ENCODE assay signal across 8 mouse cellular contexts in genomic region chr16:32114968-32115695, GRCm38 (mm10). TPM values are rescaled to one million over a fixed set of nuclear protein-coding genes. Genes with fewer than 3 reads are reported as not detected.
DNase-seq lines count a peak whose midpoint lies in the region; ATAC-seq and TF ChIP-seq lines count a peak whose summit lies in the region.

No protein-coding gene starts in this region.

- H3K4me1 ChIP-seq in forebrain, embryonic 11.5 days (replicated peaks; ENCODE audit: control insufficient read depth, insufficient read depth, low read length), result no peaks in the 10 kb centered on the region; the same call in 1 of the 2 replicates
- H3K4me1 ChIP-seq in lung, adult 2 months (ENCODE audit: control insufficient read depth, insufficient read depth, low read length), result peaks cover 3% of the 10 kb centered on the region; the same call in 1 of the 2 replicates

- H3K36me3 ChIP-seq in forebrain, embryonic 11.5 days (ENCODE audit: control insufficient read depth, insufficient read depth, low read length), result no peaks in the 10 kb centered on the region

- intact Hi-C loops in heart, postnatal 10 days (cut with DNase I), result loop anchor here (2.0 to 5.0 kb wide), 3 partner anchors 50 to 342 kb away; partner anchors contain the start of gene Nrros

- H3K4me2 ChIP-seq in forebrain, embryonic 11.5 days (ENCODE audit: low read depth, low read length, severe bottlenecking), result no peak overlapping the region

- no peaks in the 10 kb centered on the region for H3K9me3 ChIP-seq in forebrain, embryonic 11.5 days (ENCODE audit: control insufficient read depth, low read length)

- peak; percentile 77 for DNase-seq in ES-CJ7 (ENCODE audit: low read depth, low spot score)
- DNase-seq in brain, embryonic 18.5 days (ENCODE audit: low read depth, low spot score), result peak; percentile 28
- DNase-seq in forebrain, embryonic 11.5 days (ENCODE audit: low spot score), result peak; percentile 89
- DNase-seq in heart, postnatal 10 days, result peak; percentile 87 to 93
- DNase-seq in layer of hippocampus, adult 18-20 months (ENCODE audit: low spot score in 2 of 2), result peak; percentile 45 to 88
- DNase-seq in lung, adult 2 months, result peak; percentile 85
- peak; percentile 81 for DNase-seq in retina, postnatal 1 day
- peak; percentile 78 for DNase-seq in urinary bladder, adult 2 months (ENCODE audit: low spot score)

- H3K9ac ChIP-seq in forebrain, embryonic 11.5 days (ENCODE audit: low read length), result no peak overlapping the region

- H3K4me3 ChIP-seq in forebrain, embryonic 11.5 days (ENCODE audit: low read depth, low read length), result no peak overlapping the region
- H3K4me3 ChIP-seq in lung, adult 2 months (replicated peaks; ENCODE audit: extremely low read depth, low read depth, low read length), result no peak overlapping the region

- TF ChIP-seq POLR2A in lung, adult 2 months (IDR thresholded peaks at IDR 0.05; ENCODE audit: borderline replicate concordance, extremely low read depth, low read depth, low read length), result no peak

- peak; percentile 88 for TF ChIP-seq CTCF in lung, adult 2 months (IDR thresholded peaks at IDR 0.05; ENCODE audit: insufficient read depth, low read length)

- no peaks in the 10 kb centered on the region for H3K27me3 ChIP-seq in forebrain, embryonic 11.5 days (ENCODE audit: control insufficient read depth, insufficient read depth, low read length)

- ATAC-seq in forebrain, embryonic 11.5 days (replicated peaks; ENCODE audit: low FRiP score), result no peak

- no peak overlapping the region for H3K27ac ChIP-seq in forebrain, embryonic 11.5 days (ENCODE audit: low read depth, low read length)

- WGBS in forebrain, embryonic 11.5 days, result 17% methylated on average over 15 of the region's 15 CpGs
- WGBS in lung, adult 2 months, result 8% methylated on average over 15 of the region's 15 CpGs

RNA-seq across cellular contexts. Expression of gene Cep19, which starts 15.5 kb away (rescaled TPM):
- 43.3 and 43.5 TPM in 2 replicates for polyA plus RNA-seq in forebrain, embryonic 11.5 days (2014; fragmentation: Nextera tagmentation; extraction: Ambion mirVana)
- total RNA-seq in heart, postnatal 10 days (2021), result 10 to 100 TPM in 1 of 2 experiments, 1 to 10 TPM in 1; 9.6 to 10.6 TPM
- total RNA-seq in layer of hippocampus, adult 18-20 months (2021), result 10 to 100 TPM; 65.8 to 66.3 TPM
- polyA plus RNA-seq in lung, adult 2 months (2012; rRNA removed), result 7.8 and 9.2 TPM in 2 replicates
- 19.4 and 20.3 TPM in 2 replicates for polyA plus RNA-seq in urinary bladder, adult 2 months (2012; rRNA removed)

RNA-seq across cellular contexts. Expression of gene Pigx, which starts 15.6 kb away (rescaled TPM):
- 136 and 144 TPM in 2 replicates for polyA plus RNA-seq in forebrain, embryonic 11.5 days (2014; fragmentation: Nextera tagmentation; extraction: Ambion mirVana)
- 10 to 100 TPM; 23.9 to 26.6 TPM for total RNA-seq in heart, postnatal 10 days (2021)
- 10 to 100 TPM; 23.4 to 25.2 TPM for total RNA-seq in layer of hippocampus, adult 18-20 months (2021)
- polyA plus RNA-seq in lung, adult 2 months (2012; rRNA removed), result 19.6 and 20.0 TPM in 2 replicates
- 58.3 and 74.9 TPM in 2 replicates for polyA plus RNA-seq in urinary bladder, adult 2 months (2012; rRNA removed)

RNA-seq across cellular contexts. Expression of gene Pak2, which starts 36.0 kb away (rescaled TPM):
- 52.6 and 53.9 TPM in 2 replicates for polyA plus RNA-seq in forebrain, embryonic 11.5 days (2014; fragmentation: Nextera tagmentation; extraction: Ambion mirVana)
- 10 to 100 TPM; 42.4 to 42.5 TPM for total RNA-seq in heart, postnatal 10 days (2021)
- total RNA-seq in layer of hippocampus, adult 18-20 months (2021), result 10 to 100 TPM; 28.7 to 29.8 TPM
- polyA plus RNA-seq in lung, adult 2 months (2012; rRNA removed), result 19.2 and 22.5 TPM in 2 replicates
- 31.4 and 36.0 TPM in 2 replicates for polyA plus RNA-seq in urinary bladder, adult 2 months (2012; rRNA removed)

RNA-seq across cellular contexts. Expression of gene Nrros, which starts 50.3 kb away (rescaled TPM):
- polyA plus RNA-seq in forebrain, embryonic 11.5 days (2014; fragmentation: Nextera tagmentation; extraction: Ambion mirVana), result 6.7 and 7.5 TPM in 2 replicates
- 1 to 10 TPM; 5.7 to 6.8 TPM for total RNA-seq in heart, postnatal 10 days (2021)
- 10 to 100 TPM; 10.1 to 12.4 TPM for total RNA-seq in layer of hippocampus, adult 18-20 months (2021)
- 40.6 and 40.9 TPM in 2 replicates for polyA plus RNA-seq in lung, adult 2 months (2012; rRNA removed)
- 19.4 TPM in 2 replicates for polyA plus RNA-seq in urinary bladder, adult 2 months (2012; rRNA removed)

Comparison
In these comparisons a context has a peak if more than half of its experiments do, and no peak if none do; other contexts are left out.
1. DNase-seq: peak in every context shown above with its lines; median percentile 90 in heart, postnatal 10 days; 89 in forebrain, embryonic 11.5 days; 85 in lung, adult 2 months; 81 in retina, postnatal 1 day; 78 in urinary bladder, adult 2 months; 77 in ES-CJ7; 66 in layer of hippocampus, adult 18-20 months; 28 in brain, embryonic 18.5 days.